Mouse (Mus musculus): Measurements from ENCODE around the gene Comp. TPM values are rescaled to one million over a fixed set of nuclear protein-coding genes. Genes with fewer than 3 reads are reported as not detected.
A peak's percentile ranks its signal among the peaks of the same experiment; 100 is the strongest.

The Comp gene
- under 1 TPM in 1 of 2 experiments, not detected in 1; 0.14 TPM for total RNA-seq (2021)

DNA sequence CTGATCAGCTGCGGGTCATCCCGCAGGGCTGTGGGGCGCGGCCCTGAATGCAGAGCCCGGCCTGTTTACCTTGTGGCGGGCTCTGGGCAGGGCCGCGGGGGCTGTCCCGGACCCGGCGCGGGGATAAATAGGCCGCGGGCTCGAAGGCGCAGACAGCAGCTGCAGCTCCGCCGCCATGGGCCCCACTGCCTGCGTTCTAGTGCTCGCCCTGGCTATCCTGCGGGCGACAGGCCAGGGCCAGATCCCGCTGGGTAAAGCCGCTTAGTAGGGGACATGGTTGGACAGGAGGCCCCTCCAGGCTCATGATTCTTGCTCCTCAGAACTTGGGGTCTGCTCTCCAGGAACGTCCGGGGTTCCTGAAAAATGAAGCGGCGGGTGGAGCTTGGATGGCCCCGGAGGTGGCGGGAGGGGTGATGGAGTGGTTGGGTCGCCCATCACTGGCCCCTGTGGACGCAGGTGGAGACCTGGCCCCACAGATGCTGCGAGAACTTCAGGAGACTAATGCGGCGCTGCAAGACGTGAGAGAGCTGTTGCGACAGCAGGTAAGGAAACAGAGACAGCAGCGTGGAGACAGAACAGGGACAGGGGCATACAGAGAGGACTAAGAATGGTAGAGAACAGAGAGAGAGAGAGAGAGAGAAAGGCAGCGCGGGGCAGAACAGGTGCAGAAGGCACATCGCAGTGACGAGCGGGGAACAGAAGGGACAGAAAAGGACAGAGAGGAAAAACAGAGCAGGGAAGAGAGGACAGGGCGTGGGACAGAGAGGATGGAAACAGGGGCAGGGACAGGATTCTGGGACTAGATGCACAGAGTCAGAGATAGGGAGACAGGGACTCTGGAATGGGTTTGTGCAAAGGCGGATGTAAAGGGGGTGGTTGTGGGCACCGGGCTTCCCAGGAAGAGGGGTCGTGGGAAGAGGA lies at the start of gene Comp:
Gene Comp, plus strand, starts transcription at position 162 of the 921 bp plus-strand sequence.
- intact Hi-C loops (cut with DNase I): no loop called here
- DNase-seq (ENCODE audit: extremely low spot score in 1 of 2, low spot score in 2 of 2): no peak

GRCm38 (mm10) chr8:70323716-70324115 lies 49.6 kb upstream of the Comp start:
- peak in 1 of 2 experiments; percentile 17 for DNase-seq (ENCODE audit: extremely low spot score in 1 of 2, low spot score in 2 of 2)
- intact Hi-C loops (cut with DNase I): no loop called here

- intact Hi-C loops (cut with DNase I): no loop called here
Observed at GRCm38 (mm10) chr8:70327512-70327911, 45.8 kb upstream of the Comp start.

DNA sequence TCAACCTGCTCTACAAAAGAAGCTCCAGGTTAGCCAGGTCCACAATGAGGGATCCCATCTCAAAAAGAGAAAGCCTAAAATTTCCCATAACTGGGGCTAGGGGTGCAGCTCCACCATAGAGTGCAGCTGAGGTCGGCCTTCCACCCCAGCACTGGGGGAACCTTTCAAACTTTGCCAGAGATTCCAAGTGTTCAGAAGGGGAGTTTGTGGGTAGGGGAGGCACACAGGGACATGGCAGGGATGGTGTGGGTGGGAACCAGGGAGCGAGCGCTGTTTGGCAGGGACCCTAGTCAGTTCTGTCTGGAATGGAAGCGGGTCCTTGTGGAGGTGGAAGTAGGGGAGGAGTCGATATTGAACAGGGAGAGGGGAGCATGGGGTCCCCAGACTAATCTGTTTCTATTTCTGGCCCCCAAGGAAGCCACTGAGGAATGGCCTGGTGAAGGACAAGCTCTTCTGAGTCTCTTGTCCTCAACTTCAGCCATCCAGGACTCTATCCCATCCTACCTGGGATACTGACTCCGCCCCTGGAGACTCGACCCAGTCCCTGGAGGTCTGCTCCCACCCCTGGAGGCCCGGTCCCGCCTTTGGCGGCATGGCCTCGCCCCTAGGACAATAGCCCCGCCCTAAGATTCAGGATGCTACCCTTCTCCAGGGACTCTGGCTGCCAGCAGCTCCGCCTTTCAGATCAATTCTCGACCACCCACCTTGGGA lies 44.1 kb upstream of the Comp start, which contains the start of gene Gdf1:
Gene Gdf1, plus strand, starts transcription at position 694 of the 711 bp plus-strand sequence.
- peak in 1 of 2 experiments; percentile 19 for DNase-seq (ENCODE audit: extremely low spot score in 1 of 2, low spot score in 2 of 2)
- intact Hi-C loops (cut with DNase I): no loop called here

More at GRCm38 (mm10) chr8:70327512-70327911, 45.8 kb upstream of the Comp start:
- no peak for DNase-seq (ENCODE audit: extremely low spot score in 1 of 2, low spot score in 2 of 2)

DNA sequence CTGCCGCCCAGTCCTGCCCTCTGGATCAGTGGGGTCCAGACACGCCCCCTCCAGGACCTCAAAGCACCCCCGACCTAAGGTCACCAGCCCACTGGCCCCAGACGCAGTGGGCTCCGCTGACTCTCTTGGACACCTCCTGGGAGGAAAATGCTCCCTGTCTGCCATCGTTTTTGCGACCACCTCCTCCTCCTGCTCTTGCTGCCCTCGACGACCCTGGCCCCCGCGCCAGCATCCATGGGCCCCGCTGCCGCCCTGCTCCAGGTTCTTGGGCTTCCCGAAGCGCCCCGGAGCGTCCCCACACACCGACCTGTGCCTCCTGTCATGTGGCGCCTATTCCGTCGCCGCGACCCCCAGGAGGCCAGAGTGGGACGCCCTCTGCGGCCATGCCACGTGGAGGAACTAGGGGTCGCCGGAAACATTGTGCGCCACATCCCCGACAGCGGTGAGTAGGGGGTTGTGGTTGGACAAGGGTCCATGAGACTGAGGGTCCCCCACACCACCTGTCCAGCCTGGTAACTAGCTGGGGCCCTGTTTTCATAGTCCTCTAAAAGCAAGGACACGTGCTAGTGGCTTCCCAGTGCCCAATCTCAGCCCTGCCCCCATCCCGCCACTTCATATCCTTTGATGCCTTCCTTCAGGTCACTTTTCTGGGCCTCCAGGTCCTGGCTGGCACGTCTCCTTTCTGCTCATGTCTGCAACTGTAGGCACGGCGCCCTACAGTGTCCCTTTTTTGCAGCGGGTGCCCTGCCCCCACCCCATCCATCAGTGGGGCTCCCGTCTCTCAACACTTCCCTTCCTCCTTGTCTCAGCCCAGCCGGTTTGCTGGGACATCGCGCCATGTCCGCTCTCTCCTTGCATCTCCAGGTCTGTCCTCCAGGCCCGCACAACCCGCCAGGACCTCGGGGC lies 43.3 kb upstream of the Comp start:
- intact Hi-C loops (cut with DNase I): no loop called here
- DNase-seq (ENCODE audit: extremely low spot score in 1 of 2, low spot score in 2 of 2): peak in 1 of 2 experiments; percentile 59

DNA sequence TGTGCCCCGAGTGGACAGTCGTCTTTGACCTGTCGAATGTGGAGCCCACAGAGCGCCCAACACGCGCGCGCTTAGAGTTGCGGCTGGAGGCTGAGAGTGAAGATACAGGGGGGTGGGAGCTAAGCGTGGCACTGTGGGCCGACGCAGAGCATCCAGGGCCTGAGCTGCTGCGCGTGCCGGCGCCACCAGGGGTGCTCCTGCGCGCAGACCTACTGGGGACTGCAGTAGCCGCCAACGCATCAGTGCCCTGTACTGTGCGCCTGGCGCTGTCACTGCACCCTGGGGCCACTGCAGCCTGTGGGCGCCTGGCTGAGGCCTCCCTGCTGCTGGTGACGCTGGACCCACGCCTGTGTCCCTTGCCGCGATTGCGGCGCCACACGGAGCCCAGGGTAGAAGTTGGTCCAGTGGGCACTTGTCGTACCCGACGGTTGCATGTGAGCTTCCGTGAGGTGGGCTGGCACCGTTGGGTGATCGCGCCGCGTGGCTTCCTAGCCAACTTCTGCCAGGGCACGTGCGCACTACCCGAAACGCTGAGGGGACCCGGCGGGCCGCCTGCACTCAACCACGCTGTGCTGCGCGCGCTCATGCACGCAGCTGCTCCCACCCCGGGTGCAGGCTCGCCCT lies 42.5 kb upstream of the Comp start:
- peak in 1 of 2 experiments; percentile 82 for DNase-seq (ENCODE audit: extremely low spot score in 1 of 2, low spot score in 2 of 2)
- intact Hi-C loops (cut with DNase I): no loop called here

DNA sequence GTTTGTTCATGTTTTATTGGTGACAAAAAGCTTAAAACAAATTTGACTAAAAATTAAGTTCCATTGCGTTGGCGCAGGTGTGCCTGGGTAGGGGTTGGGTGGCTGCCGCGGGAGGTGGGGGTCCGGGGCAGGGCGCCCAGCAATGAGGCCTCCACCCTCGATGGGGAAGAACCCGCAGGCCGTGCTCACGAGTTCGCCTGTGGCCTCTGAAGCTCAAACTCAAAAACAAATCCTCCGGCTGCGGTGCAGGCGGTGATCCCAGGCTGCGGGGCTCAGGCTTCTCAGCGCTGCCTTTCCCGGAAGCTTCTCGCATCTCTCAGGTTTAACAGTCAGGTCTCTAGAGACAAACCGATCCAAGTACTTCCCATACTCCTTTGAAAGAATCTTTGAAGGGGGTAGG lies 41.8 kb upstream of the Comp start:
- peak in 1 of 2 experiments; percentile 51 for DNase-seq (ENCODE audit: extremely low spot score in 1 of 2, low spot score in 2 of 2)
- intact Hi-C loops (cut with DNase I): no loop called here

DNA sequence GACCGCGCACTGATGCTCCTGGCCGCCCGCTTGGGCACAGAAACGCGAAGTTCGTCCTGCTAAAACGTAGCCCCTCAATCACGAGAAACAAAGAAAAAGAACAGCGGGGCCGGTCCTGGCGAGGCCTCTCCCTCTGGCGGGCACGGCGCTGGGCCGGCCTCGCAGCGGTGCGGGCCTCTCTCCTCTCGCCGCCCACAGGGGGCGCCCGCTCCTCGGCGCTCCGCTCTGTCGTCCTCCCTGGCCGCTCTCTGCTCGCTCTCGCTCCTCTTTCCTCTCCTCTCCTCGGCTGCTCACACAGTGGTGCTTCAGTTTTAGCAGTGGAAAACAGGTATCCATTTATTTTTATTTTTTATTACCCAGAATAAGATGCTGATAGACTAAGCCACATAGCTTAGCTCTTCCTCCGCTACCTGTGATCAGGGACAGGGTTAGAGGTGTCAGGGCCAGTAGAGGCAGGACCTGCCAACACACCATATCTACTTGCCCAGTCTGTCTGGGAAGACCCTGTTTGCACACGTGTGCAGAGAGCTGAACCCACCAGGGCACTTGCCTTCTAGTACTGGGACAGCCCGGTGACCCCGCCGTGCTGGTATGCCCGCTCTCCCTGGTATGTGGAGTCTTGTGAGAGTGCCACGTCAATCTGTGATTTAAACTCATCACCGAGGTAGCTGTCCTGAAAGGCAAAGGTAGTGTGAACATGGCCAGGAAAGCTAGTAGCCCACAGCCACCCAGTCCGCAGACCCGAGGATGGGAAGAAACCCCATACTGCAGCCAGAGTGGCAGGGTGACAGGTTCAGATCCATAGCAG lies 41.1 kb upstream of the Comp start:
- intact Hi-C loops (cut with DNase I): no loop called here
- peak; percentile 59 to 86 for DNase-seq (ENCODE audit: extremely low spot score in 1 of 2, low spot score in 2 of 2)

GRCm38 (mm10) chr8:70332878-70333202 lies 40.5 kb upstream of the Comp start:
- DNase-seq (ENCODE audit: extremely low spot score in 1 of 2, low spot score in 2 of 2): peak in 1 of 2 experiments; percentile 35
- intact Hi-C loops (cut with DNase I): no loop called here

- intact Hi-C loops (cut with DNase I): no loop called here
- DNase-seq (ENCODE audit: extremely low spot score in 1 of 2, low spot score in 2 of 2): no peak
Observed at GRCm38 (mm10) chr8:70338931-70339330, 34.4 kb upstream of the Comp start.

GRCm38 (mm10) chr8:70340659-70341058 lies 32.7 kb upstream of the Comp start:
- intact Hi-C loops (cut with DNase I): no loop called here
- no peak for DNase-seq (ENCODE audit: extremely low spot score in 1 of 2, low spot score in 2 of 2)

GRCm38 (mm10) chr8:70342007-70342406 lies 31.4 kb upstream of the Comp start:
- no peak for DNase-seq (ENCODE audit: extremely low spot score in 1 of 2, low spot score in 2 of 2)
- intact Hi-C loops (cut with DNase I): loop anchor here (2.0 kb wide), 1 partner anchor 163 kb away; no protein-coding TSS in a partner anchor

DNA sequence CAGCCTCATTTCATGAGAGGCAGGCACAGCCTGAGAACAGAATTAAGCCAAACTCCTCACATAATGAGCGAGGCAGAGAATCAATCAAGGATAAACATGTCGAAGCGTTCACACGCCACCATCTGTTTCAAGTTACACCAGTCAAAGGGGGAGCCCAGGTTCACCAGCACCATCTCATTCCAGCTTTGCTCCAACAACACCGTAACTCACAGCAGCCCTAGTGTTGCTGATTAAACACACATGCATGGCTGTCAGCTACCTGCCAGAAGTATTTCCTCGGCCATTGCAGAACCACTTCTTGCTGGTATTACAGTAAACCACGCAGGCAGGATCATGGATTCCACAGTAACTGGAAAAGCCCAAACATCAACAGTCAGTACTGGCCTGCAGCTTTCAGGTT lies 30.3 kb upstream of the Comp start:
- intact Hi-C loops (cut with DNase I): loop anchor here (2.0 kb wide), 1 partner anchor 162 kb away; no protein-coding TSS in a partner anchor
- no peak for DNase-seq (ENCODE audit: extremely low spot score in 1 of 2, low spot score in 2 of 2)

DNA sequence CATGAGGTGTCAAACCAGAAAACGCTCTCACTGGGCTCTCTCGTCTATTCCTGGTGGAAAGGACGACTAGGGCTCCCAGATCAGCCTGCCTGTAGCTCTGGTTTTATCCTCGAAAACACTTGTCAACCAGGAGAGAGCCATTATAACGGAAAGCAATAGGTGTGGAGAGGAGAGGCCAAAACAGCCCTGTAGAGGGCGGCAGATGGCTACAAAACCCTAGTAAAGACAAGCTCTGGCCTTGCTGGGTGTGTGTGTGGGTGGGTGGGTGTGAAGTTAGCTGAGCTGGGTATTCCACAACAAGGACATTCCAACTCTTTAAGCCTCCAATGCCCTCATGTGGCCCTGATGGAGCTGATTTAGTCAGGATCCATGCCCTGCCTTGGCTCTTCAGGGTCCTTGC lies 29.7 kb upstream of the Comp start:
- intact Hi-C loops (cut with DNase I): loop anchor here (2.0 kb wide), 1 partner anchor 161 kb away; no protein-coding TSS in a partner anchor
- DNase-seq (ENCODE audit: extremely low spot score in 1 of 2, low spot score in 2 of 2): peak in 1 of 2 experiments; percentile 62

- intact Hi-C loops (cut with DNase I): no loop called here
- no peak for DNase-seq (ENCODE audit: extremely low spot score in 1 of 2, low spot score in 2 of 2)
Observed at GRCm38 (mm10) chr8:70344279-70344678, 29.1 kb upstream of the Comp start.

DNA sequence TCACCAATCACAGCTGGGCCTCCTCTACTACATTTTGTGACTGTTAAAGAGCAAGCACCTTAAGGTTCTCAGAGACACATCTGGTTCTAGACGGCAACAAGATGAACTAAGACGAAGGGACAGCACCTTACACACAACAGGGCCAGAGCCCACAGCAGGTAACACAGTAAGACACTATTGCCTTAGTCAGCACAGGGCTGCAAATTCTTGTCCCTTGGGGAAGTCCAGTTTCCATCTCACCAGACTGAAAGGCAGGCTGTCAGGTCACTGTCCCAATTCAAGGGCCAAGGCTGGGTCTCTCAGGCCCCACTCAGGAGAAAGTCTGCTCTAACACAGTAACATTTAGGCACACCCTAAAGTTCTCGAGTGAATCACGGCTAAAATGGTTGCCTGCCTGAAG lies 25.9 kb upstream of the Comp start:
- no peak for DNase-seq (ENCODE audit: extremely low spot score in 1 of 2, low spot score in 2 of 2)
- intact Hi-C loops (cut with DNase I): no loop called here

DNA sequence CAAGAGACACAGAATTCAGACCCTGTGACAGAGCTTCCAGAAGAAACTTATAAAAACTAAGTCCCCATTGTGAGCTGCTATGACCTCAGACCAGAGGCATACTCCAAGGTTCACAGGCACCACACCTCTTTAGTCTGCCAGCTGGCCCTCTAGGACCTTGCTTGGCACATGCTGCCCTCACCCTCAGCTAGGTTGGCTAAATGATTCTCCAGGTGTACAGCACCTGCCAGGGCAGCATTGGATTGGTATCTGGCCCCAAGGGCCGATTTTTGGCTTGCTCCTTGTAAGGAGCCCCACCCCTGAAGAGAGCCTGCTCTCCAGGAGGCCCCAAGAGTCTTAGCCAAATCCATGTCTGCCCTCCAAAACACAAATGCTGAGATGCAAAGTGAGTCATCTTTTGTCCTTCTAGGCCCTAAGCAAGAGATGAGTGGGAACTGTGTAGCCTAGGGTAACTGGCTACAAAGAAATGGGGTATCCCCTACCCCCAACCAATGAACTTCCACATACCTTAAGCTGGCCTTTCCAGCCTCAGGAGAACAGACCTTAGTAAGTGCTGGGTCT lies 25.4 kb upstream of the Comp start:
- DNase-seq (ENCODE audit: extremely low spot score in 1 of 2, low spot score in 2 of 2): no peak
- intact Hi-C loops (cut with DNase I): no loop called here

Data from left cerebral cortex, postnatal 10 days (tissue).